Mouse (Mus musculus) MN1 (cell line): ENCODE measurements around the gene Bub1b.
"Not testable (repeated sequence)": the region's sequence is repeated elsewhere in the genome, so short reads cannot be mapped to it uniquely, and the experiment has no call there.

Source experiments
- DNase-seq: peaks from one replicate; pipeline ENCODE4 v3.0.0-alpha.2; 2016; ENCODE audit warnings: low spot score

The Bub1b gene

GRCm38 (mm10) chr2:118597673-118598568, at the start of gene Bub1b:
Gene Bub1b (plus strand): TSS chr2:118598211.
- DNase-seq = peak; percentile 91

DNA sequence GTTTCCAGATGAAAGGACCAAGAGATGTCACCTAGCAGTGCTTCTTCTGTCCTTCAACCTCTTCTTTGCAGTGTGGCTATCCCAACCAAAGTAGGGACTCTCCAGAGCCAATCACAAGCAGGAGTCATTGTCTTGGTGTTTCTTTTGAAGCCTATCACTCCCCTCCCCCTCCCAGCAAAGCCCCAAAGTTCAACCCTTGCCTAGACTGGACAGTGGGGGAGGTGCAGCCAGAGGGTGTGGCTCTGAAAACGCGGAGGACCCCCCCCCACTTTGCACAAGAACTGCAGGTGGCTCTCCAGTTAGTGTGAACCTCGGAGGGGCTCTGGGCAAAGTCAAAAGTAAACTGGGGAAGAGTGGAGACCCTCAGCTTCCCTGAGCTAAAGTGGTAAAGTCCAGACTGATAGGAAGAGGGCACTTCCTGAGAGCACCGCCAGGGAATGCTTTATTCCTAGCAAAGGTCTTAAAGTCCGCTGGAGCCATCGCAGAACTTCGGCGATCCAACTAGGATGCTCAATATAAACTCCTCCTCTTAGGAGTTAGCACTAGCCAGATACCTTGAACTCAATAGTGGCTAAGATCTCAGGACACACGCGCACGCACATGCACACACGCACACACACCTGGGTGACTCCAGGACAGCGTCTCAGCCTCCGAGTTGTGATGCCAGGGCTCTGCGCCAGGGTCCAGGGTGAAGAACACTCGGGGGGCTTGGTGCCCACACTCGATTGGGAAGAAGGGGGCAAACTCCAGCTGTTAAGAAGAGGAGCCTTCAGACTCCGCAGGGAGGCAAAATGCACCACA, 49.4 kb upstream of the Bub1b start:
- peak; percentile 51 for DNase-seq

- peak; percentile 98 for DNase-seq
Measured at GRCm38 (mm10) chr2:118549507-118550473, 48.2 kb upstream of the Bub1b start, which contains the start of gene Bmf. Gene Bmf (minus strand): TSS chr2:118549687.

GRCm38 (mm10) chr2:118551606-118552005, 46.4 kb upstream of the Bub1b start:
- DNase-seq = no peak

DNA sequence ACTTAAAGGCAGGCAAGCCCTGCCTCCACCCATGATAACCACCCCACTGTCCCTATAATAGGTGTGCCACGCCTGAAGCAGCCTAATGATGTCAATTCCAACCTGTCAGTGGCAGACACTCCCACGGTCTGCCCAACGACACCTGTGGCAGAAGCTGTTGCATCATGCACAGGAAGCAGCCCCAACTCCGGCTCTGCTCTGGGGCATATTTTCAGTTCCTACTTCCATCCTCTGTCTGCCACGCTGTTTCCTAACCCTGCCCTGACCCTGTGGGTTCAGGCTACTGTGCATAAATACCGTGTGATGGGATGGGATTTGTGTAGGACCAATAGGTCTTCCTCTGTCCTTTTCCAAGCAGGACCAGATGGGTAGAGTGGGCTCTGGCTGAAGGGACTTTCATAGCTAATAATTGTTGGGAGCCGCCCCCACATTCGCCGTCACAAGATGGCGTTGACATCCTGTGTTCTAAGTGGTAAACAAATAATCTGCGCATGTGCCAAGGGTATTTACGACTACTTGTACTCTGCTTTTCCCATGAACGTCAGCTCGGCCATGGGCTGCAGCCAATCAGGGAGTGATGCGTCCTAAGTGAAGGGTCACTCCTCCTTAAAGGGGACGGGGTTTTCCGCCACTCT, 43.5 kb upstream of the Bub1b start:
- not testable (repeated sequence) for DNase-seq

DNA sequence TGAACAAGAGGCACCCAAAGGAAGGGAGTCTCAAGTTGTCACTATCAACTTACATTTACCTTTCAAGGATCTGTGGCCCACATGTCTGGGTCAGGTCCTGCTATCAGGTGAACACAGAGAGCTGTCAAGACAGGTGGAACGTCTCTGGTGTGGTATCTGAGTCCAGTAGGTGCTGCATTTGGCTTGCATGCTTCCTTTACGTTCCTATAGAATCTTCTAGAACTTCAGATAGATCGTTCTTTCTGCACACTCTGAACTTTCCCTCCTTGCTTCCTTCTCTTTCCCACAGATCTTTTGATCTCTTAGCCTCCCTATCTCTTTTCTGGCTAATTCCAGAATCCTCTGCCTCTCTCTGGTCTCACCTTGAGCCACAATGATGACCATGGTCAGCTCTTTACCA, 39.6 kb upstream of the Bub1b start:
- no peak for DNase-seq

DNA sequence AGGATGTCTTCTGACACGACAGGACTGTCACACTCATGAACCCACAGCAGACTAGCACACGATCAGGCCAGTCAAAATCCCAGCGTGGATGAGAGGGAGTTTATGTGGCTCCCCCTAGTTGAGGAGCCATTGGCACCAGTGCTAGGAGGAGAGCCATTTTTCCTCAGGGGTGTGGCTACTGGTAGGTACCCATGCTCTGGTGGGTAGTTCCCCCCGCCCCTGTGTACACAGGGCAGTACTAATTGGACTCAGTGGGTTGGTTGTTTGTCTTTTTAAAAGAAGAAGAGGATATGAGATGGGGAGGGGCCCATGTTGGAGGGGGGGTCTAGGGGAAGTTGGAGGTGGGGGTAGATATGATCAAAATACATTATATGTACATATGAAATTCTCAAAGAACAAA, 36.0 kb upstream of the Bub1b start:
- no peak for DNase-seq

DNA sequence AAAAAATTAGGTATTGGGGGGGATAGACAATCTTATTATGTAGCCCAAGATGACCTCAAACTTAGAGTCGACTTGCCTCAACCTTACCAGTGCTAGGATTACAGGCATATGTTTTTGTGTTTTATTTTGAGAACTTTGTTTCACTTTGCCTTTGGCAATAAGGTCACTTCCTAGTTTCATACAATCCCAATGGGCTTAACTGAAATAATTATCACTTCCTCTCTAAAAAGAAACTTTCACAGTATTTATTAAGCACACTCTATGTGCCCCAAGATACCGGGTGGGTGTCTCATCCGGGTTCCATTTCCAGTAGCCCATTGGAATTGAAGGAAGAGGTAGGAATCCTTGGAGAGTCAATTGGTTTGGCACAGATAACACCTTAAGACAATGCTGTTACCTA, 35.6 kb upstream of the Bub1b start:
- DNase-seq = no peak

- DNase-seq = no peak
Measured at GRCm38 (mm10) chr2:118567179-118567578, 30.8 kb upstream of the Bub1b start.

- no peak for DNase-seq
Measured at GRCm38 (mm10) chr2:118570939-118571338, 27.1 kb upstream of the Bub1b start.

DNA sequence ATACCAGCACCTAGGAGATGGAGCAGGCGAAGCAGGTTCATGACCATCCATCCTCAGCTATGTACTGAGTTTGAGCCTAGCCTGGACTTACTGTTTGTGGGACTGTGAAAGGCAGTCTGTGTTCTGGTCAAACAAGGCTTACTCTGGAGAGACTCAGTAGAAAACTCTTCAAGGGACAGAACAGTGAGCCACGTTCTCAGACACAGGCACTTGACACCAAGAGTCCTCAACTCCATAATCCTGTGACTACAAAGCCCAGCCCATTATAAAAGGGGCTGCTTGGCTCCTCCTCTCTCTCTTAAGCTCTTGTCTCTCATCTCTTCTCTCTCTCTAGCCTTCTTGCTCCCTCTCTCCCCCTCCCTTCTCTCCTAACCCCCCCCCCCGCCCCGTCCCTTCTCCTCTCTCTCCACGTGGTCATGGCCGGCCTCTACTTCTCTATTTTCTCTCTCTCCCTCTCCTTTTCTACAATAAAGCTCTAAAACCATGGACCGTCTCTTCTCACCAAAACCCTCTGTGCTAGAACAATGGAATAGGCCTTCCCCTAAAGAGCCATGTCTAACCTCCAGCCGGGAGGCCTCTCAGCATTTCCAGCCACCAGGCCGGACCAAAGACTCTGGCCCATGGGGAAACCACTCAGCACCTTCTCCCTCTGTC, 25.7 kb upstream of the Bub1b start:
- no peak for DNase-seq

DNA sequence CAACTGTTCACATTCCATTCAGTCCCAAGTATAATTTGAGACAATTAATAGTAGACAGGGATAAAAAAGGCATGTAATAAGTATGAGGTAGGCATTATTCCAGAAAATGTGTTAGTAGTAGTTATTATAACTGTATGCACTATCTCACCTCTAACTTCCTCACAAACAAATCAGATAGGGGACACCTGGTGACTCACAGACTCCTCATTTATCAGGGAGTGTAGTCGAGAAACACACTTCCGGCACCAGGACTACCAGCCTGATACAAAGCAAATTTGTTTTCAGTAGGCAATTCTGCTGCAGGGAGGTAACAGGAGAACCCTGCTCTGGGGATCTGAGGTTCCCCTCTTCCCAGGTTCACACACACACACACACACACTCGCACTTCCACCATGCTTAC, 24.9 kb upstream of the Bub1b start:
- DNase-seq = no peak

DNA sequence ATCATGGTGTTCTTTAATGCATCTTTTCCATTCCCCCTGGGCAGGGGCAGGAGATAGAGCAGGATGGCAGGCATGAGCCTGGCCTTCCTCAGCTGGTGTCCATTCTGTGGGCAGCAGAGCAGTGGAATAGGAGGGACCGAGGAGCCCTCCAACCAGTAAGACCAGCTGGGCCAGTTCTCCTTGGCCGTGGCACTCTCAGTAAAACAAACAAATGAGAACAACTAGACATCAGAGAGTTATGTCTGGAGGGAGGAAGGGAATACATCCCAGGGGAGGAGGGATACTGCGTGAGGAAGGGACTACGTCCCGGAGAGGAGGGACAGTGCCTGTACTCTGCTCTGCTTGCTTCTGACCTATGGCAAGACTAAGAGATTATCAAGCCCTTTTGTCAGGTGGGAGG, 12.0 kb upstream of the Bub1b start:
- no peak for DNase-seq

GRCm38 (mm10) chr2:118587686-118588085, 10.3 kb upstream of the Bub1b start:
- DNase-seq = no peak

DNA sequence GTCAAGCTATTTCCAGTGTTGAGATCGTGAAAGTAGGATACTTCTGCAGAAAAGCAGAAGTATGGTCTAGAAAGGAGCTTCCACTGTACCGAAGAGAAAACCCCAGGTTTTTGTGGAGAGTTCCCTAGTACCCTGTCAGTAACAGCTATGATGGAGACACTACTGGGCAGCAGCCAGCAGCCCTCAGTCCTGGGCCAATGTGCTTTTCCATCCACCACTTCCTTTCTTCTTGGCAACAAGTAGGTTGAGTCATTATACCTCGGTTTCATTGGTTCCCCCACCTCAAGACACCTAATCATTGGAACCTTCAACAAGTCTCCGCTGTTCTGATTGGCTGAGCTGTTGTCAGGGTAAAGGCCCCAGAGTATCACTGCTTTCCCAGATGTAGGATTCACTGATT, 6.9 kb upstream of the Bub1b start:
- DNase-seq = no peak

GRCm38 (mm10) chr2:118599087-118599486, 1.1 kb downstream of the Bub1b start:
- DNase-seq = no peak

DNA sequence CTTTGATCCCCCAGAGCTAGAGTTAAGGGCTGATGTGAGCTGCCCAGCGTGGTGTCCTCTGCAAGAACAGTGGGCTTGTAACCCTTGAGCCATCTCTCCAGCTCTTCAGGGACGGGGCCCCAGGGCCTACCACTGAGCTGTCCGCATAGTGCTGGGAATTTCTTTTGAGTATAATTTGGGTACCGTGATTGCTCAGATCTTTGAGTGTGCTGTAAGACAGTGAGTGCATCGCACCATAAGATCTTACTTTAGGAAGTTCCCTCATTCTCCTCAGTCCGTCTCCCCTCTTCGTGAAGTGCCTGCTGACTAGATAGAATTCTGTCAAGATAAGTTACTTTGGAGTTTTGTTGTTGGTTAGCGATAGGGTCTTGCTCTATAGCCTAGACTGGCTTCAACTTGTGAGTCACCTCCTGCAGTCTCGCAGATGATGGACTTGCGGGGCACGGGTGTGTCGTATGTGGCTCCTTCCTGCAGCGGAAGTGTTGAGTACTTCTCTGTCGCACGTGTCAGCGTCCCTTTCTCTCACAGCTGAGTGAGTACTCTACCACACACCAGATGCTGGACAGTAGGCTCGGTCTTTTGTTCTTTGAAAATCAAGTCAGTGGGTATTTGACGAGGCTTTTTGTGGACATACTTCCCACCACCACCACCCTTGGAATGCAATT, 3.7 kb downstream of the Bub1b start:
- DNase-seq = no peak

DNA sequence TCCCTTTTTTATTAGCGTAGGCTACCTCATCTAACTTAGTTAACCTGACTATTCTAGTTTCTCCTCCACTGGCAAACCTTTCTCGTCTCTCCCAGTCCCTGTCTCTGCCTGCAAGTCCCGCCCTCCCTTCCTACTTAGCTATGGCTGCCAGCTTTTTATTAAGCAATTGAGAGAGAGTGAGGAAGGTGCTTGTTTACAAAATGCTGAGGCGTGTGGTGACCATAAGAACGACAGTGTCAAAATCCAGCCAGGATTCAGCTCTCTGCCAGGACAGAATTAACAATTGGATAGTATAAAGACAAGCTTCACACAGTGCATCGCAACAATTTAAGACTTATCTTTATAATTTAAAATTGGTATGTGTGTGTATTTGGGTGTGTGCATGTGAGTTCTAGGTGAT, 6.1 kb downstream of the Bub1b start:
- no peak for DNase-seq

GRCm38 (mm10) chr2:118606032-118606431, 8.0 kb downstream of the Bub1b start:
- DNase-seq = peak; percentile 18

GRCm38 (mm10) chr2:118606976-118607375, 9.0 kb downstream of the Bub1b start:
- no peak for DNase-seq
